Mouse (Mus musculus): ENCODE results near the gene Prr5. TPM values are rescaled to one million over a fixed set of nuclear protein-coding genes. Genes with fewer than 3 reads are reported as not detected.
A peak's percentile ranks its signal among the peaks of the same experiment; 100 is the strongest.
"Not testable (repeated sequence)": the region's sequence is repeated elsewhere in the genome, so short reads cannot be mapped to it uniquely, and the experiment has no call there.

The Prr5 gene
- polyA plus RNA-seq, 1 experiment from 2014 or later, result 9.2 TPM

DNA sequence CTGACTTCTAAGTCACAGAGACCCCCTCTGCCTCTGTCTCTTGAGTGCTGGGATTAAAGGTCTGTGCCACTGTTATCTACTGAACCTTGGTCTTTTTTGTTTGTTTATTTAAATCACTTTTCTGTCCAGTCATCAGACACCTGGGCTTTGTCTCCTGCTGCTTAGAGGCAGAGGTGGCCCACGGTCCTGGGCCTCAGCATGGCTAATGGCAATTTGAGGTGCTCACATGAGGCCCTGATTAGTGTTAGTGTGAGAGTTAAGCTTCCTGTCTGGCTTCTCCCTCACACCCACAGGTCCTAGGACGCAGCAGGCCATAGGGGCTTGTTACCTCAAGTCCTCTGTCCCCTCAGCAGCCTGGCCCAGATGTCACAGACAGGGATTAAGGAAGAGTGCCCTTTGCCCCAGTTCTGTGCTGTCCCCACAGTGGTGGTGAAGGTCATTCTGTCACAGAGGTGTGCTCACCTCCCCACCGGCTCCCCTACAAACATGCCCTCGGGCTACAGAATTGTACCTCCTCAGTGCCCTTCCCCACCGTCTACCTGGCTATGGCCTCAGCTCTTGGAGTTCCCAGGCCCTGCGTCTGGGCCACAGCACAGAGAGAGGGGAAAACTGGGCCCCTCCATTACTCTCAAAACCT is 37.7 kb downstream of the Prr5 start:
- no peak overlapping the region for H3K4me2 ChIP-seq (replicated peaks; ENCODE audit: low read depth, low read length)
- H3K27ac ChIP-seq (ENCODE audit: low read length), result no peak overlapping the region
- 76% methylated on average over 6 of the region's 6 CpGs for WGBS
- no peak overlapping the region for H3K9ac ChIP-seq (replicated peaks; ENCODE audit: low read depth)
- no peaks in the 10 kb centered on the region for H3K4me1 ChIP-seq (ENCODE audit: insufficient read depth, low read depth, low read length)
- ATAC-seq (no peak), DNase-seq (ENCODE audit: low spot score) (no peak)
- TF ChIP-seq CTCF (IDR thresholded peaks at IDR 0.05) (no peak), EP300 (IDR thresholded peaks at IDR 0.05) (no peak)
- H3K9me3 ChIP-seq (ENCODE audit: low read length), result no peaks in the 10 kb centered on the region
- no peaks in the 10 kb centered on the region for H3K27me3 ChIP-seq (replicated peaks; ENCODE audit: insufficient read depth, low read length)
- H3K36me3 ChIP-seq (ENCODE audit: insufficient read depth, low read length), result no peaks in the 10 kb centered on the region
- no peak overlapping the region for H3K4me3 ChIP-seq (ENCODE audit: low read depth, low read length)

DNA sequence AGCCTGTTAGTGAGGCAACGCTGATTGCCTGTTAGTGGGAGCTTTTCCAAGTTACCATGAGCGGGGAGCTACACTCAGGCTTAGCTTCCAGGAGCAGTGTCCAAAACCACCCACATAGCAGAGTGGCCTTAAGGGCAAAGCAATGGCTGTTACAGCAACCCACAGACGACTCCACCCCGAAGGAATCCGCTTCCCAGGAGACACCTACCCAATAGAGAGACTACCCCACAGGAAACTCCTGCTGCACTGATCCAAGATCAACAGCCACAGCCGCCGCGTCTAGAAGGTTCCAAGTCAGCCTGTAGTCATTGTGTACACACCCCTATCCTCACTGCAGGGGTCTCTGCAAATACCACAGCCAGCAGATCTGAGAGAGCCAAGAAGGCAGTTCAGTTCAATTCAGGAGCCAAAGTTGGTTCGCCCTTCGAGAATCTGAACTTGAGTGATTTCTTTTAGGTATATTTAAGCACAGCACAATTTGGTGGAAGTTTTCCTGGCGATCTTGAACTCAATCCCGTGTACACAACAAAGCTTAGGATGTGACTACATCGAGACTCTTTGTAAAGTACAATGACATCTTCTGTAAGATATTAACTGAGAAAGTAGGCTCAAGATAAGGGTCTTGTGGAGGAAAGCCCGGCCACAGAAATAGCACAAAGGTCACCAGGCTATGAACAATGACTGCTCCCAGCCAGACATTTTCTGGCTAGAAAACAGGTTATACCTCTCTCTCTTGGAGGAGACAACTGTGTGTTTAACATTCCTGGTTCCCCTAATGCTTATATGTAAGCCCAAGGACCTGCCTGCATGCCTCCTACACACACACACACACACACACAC is 43.4 kb downstream of the Prr5 start:
- no peak overlapping the region for H3K9ac ChIP-seq (replicated peaks; ENCODE audit: low read depth)
- peak; percentile 6; the same call in 1 of the 2 replicates for ATAC-seq
- TF ChIP-seq CTCF (IDR thresholded peaks at IDR 0.05), result no peak
- no peak; the same call in 1 of the 2 replicates for TF ChIP-seq EP300 (IDR thresholded peaks at IDR 0.05)
- H3K36me3 ChIP-seq (ENCODE audit: insufficient read depth, low read length), result no peaks in the 10 kb centered on the region
- peak overlapping the region; percentile 52; the same call in 1 of the 2 replicates for H3K27ac ChIP-seq (ENCODE audit: low read length)
- H3K4me3 ChIP-seq (ENCODE audit: low read depth, low read length), result no peak overlapping the region
- no peaks in the 10 kb centered on the region for H3K9me3 ChIP-seq (ENCODE audit: low read length)
- no peaks in the 10 kb centered on the region for H3K27me3 ChIP-seq (replicated peaks; ENCODE audit: insufficient read depth, low read length)
- no peak overlapping the region for H3K4me2 ChIP-seq (replicated peaks; ENCODE audit: low read depth, low read length)
- H3K4me1 ChIP-seq (ENCODE audit: insufficient read depth, low read depth, low read length), result 0 out of 2 replicates have a peak, but pooled peaks cover 12% of the 10 kb centered on the region
- peak; percentile 52 for DNase-seq (ENCODE audit: low spot score)
- WGBS, result 25% methylated on average over 14 of the region's 14 CpGs

DNA sequence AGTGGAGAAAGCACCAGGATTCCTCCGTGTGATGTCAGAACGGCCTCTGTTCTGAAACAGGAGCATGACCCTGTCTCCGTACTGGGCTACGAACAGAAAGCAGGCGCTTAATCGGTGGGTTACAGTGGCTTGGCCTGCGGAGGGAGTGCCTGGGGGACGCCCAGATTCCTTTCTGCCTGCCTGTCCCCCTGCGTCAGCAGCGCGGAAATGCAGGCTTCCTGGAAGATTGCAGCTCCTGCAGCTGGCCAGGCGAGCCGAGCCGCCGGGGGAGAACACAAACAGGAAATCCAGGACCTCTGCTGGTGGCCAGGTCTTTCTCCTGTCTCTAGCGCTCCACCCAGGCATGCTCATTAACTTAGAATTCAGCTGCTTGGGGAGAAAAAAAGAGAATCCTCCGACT is 45.3 kb downstream of the Prr5 start:
- DNase-seq (ENCODE audit: low spot score) (peak; percentile 97), ATAC-seq (peak; percentile 95)
- Histone ChIP-seq H3K4me1 (ENCODE audit: insufficient read depth, low read depth, low read length) (peaks cover 15% of the 10 kb centered on the region; the same call in 1 of the 2 replicates), H3K27me3 (replicated peaks; ENCODE audit: insufficient read depth, low read length) (no peaks in the 10 kb centered on the region), H3K27ac (ENCODE audit: low read length) (peak overlapping the region; percentile 88), H3K4me3 (ENCODE audit: low read depth, low read length) (0 out of 2 replicates have a peak overlapping the region, but pooled peaks have one; percentile 0), H3K9me3 (ENCODE audit: low read length) (no peaks in the 10 kb centered on the region), H3K4me2 (replicated peaks; ENCODE audit: low read depth, low read length) (peak overlapping the region; percentile 48), H3K36me3 (ENCODE audit: insufficient read depth, low read length) (no peaks in the 10 kb centered on the region), H3K9ac (replicated peaks; ENCODE audit: low read depth) (peak overlapping the region; percentile 13; the same call in 1 of the 2 replicates)
- TF ChIP-seq CTCF (IDR thresholded peaks at IDR 0.05), result peak; percentile 71
- TF ChIP-seq EP300 (IDR thresholded peaks at IDR 0.05), result peak; percentile 75; the same call in 1 of the 2 replicates
- under 1% methylated on average over 17 of the region's 17 CpGs for WGBS

DNA sequence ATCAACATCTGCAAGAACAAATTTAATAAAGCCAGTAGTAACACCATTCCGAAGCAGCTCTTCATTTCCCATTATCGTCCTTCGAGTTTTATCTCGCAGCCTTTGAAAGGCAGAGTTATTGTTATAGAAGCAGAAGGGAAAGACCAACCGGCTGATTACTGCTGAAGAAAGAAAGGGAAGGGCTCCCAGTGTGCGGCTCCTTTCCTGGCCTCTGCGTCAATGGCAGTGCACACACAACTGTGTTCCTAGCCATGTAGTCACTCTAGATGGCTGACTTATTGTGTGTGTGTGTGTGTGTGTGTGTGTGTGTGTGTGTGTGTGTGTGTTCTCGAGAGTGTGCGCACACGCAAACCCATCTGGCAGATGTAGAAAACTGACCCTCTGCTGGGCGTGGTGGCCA is 45.7 kb downstream of the Prr5 start:
- Histone ChIP-seq H3K4me2 (replicated peaks; ENCODE audit: low read depth, low read length) (peak overlapping the region; percentile 48), H3K36me3 (ENCODE audit: insufficient read depth, low read length) (no peaks in the 10 kb centered on the region), H3K9ac (replicated peaks; ENCODE audit: low read depth) (peak overlapping the region; percentile 13; the same call in 1 of the 2 replicates), H3K27ac (ENCODE audit: low read length) (peak overlapping the region; percentile 88), H3K27me3 (replicated peaks; ENCODE audit: insufficient read depth, low read length) (no peaks in the 10 kb centered on the region), H3K9me3 (ENCODE audit: low read length) (no peaks in the 10 kb centered on the region), H3K4me1 (ENCODE audit: insufficient read depth, low read depth, low read length) (peaks cover 15% of the 10 kb centered on the region), H3K4me3 (ENCODE audit: low read depth, low read length) (0 out of 2 replicates have a peak overlapping the region, but pooled peaks have one; percentile 0)
- peak; percentile 45 for DNase-seq (ENCODE audit: low spot score)
- 28% methylated on average over 11 of the region's 11 CpGs for WGBS
- no peak for TF ChIP-seq CTCF (IDR thresholded peaks at IDR 0.05)
- no peak for TF ChIP-seq EP300 (IDR thresholded peaks at IDR 0.05)
- ATAC-seq, result peak; percentile 32

DNA sequence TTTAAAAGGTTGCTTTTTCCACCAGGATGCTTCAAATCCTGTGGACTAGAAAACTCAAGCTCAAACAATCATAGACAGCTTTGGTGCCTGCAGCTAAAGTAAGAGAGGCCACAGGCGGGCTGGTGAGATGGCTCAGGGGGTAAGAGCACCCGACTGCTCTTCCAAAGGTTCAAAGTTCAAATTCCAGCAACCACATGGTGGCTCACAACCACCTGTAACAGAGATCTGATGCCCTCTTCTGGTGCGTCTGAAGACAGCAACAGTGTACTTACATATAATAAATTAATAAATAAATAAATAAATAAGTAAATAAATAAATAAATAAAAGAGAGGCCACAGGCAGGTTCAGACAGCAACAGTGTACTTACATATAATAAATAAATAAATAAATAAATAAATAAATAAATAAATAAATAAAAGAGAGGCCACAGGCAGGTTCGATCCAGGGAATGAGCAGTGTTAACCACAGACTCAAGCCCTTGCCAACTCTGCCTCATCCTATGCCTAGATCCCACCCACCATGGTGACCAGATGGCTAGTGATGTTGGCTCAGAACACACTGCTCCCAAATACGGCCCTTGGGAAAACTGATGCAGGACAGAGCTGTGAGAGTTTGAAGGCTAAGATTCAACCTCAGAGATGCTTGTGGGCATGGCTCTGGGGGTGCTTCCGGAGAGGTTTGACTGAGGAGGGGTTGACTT is 48.3 kb downstream of the Prr5 start:
- H3K4me3 ChIP-seq (ENCODE audit: low read depth, low read length); H3K36me3 ChIP-seq (ENCODE audit: insufficient read depth, low read length); H3K27ac ChIP-seq (ENCODE audit: low read length); H3K4me2 ChIP-seq (replicated peaks; ENCODE audit: low read depth, low read length); H3K27me3 ChIP-seq (replicated peaks; ENCODE audit: insufficient read depth, low read length); DNase-seq (ENCODE audit: low spot score); ATAC-seq; H3K9me3 ChIP-seq (ENCODE audit: low read length); H3K9ac ChIP-seq (replicated peaks; ENCODE audit: low read depth): not testable (repeated sequence)
- WGBS, result 71% methylated on average over 6 of the region's 6 CpGs
- peaks cover 10% of the 10 kb centered on the region for H3K4me1 ChIP-seq (ENCODE audit: insufficient read depth, low read depth, low read length)
- TF ChIP-seq CTCF (IDR thresholded peaks at IDR 0.05), result peak; percentile 29; the same call in 1 of the 2 replicates

DNA sequence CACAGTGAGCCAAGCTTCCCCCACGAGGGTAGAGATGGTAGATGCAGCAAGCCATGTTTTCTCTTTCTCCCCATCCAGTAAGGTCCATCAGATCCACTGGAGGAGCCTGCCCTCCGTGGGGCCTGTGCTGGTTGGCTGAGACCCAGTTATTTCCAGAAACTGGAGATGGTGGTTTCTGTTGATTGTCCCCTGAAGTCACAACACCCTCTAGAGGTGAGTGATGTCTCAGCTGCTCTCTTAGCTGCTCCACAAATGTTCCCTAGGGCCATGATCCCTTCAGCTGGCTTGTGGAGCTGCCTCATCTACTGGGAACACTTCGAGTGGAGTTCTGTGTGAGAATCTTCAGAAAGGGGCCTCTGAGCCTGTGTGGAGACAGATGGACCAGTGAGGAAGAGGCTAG is 49.4 kb downstream of the Prr5 start:
- ATAC-seq (no peak), DNase-seq (ENCODE audit: low spot score) (no peak)
- Histone ChIP-seq H3K36me3 (ENCODE audit: insufficient read depth, low read length) (no peaks in the 10 kb centered on the region), H3K4me2 (replicated peaks; ENCODE audit: low read depth, low read length) (no peak overlapping the region), H3K27ac (ENCODE audit: low read length) (no peak overlapping the region), H3K27me3 (replicated peaks; ENCODE audit: insufficient read depth, low read length) (no peaks in the 10 kb centered on the region), H3K9me3 (ENCODE audit: low read length) (no peaks in the 10 kb centered on the region), H3K4me3 (ENCODE audit: low read depth, low read length) (no peak overlapping the region), H3K9ac (replicated peaks; ENCODE audit: low read depth) (no peak overlapping the region), H3K4me1 (ENCODE audit: insufficient read depth, low read depth, low read length) (peaks cover 8% of the 10 kb centered on the region)
- TF ChIP-seq EP300 (IDR thresholded peaks at IDR 0.05), result no peak
- peak; percentile 29 for TF ChIP-seq CTCF (IDR thresholded peaks at IDR 0.05)
- 66% methylated on average over 3 of the region's 3 CpGs for WGBS
